Mouse (Mus musculus) stomach, embryonic 15.5 days (tissue): ENCODE results near the gene Dll4. TPM values are rescaled to one million over a fixed set of nuclear protein-coding genes. Genes with fewer than 3 reads are reported as not detected.

Source experiments
- ATAC-seq: fragments of 200-750 bp; cut with Nextera tagmentation; 2 replicates; pipeline ENCODE4 v1.8.0; 2017; ENCODE audit warnings: low read depth, moderate number of reproducible peaks, moderate TSS enrichment; ENCODE audit not compliant: insufficient read depth, low FRiP score
- H3K27ac ChIP-seq: fragments of 300-500 bp; sonication (generic); 2 replicates; pipeline ENCODE4 v1.5.1; 2015; ENCODE audit warnings: mild to moderate bottlenecking, inconsistent platforms
- H3K27me3 ChIP-seq: fragments of 300-500 bp; sonication (generic); replicated peaks from 2 replicates; pipeline ENCODE4 v1.6.1; 2015; ENCODE audit warnings: inconsistent platforms
- H3K36me3 ChIP-seq: fragments of 300-500 bp; sonication (generic); 2 replicates; pipeline ENCODE4 v1.6.1; 2015; ENCODE audit warnings: inconsistent platforms
- H3K4me1 ChIP-seq: fragments of 300-500 bp; sonication (generic); 2 replicates; pipeline ENCODE4 v1.6.1; 2015; ENCODE audit warnings: inconsistent platforms
- H3K4me2 ChIP-seq: fragments of 300-500 bp; sonication (generic); 2 replicates; pipeline ENCODE4 v1.6.1; 2015; ENCODE audit warnings: mild to moderate bottlenecking, inconsistent platforms
- H3K4me3 ChIP-seq: fragments of 300-500 bp; sonication (generic); replicated peaks from 2 replicates; pipeline ENCODE4 v1.5.1; 2015; ENCODE audit warnings: inconsistent platforms
- H3K9ac ChIP-seq: fragments of 300-500 bp; sonication (generic); 2 replicates; pipeline ENCODE4 v1.6.1; 2015; ENCODE audit warnings: inconsistent platforms
- H3K9me3 ChIP-seq: fragments of 300-500 bp; sonication (generic); 2 replicates; pipeline ENCODE4 v1.6.1; 2016; ENCODE audit warnings: inconsistent platforms
- WGBS: fragments of 180-500 bp; shearing (Covaris S2); methylation state at CpG from one replicate; pipeline ENCODE4 v1.1.7; 2015; 5-methylcytosine and 5-hydroxymethylcytosine counted together
- polyA plus RNA-seq: library from polyadenylated mRNA; unstranded; fragments of >200 nt; fragmentation: Nextera tagmentation; extraction: Ambion mirVana; gene quantifications from 2 replicates; pipeline ENCODE4 v1.2.1, GENCODE M21; 2015

The Dll4 gene
- polyA plus RNA-seq, 1 experiment from 2014 or later: 7.0 TPM

DNA sequence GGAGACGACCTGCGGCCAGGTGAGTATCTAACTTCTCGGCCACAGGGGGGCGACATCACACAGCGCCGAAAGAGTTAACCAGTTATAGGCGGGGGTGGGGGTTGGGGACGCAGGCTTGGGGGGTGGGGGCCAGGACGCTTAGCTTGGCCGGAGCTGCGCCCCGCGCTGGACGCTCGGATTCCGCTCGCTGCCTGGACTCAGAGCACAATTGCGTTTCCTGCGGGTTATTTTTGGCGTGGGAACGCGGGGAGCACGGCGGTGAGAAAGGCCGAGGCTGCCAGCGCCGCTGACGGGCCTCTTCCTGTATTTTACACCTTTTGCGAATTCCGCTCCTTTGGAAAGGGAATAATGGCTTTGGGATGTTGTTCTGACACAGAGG is 1.5 kb downstream of the Dll4 start:
- Histone ChIP-seq H3K9ac (peak overlapping the region; percentile 25; the same call in 1 of the 2 replicates), H3K36me3 (no peaks in the 10 kb centered on the region), H3K4me1 (peaks cover 48% of the 10 kb centered on the region), H3K27me3 (peaks cover 64% of the 10 kb centered on the region), H3K4me3 (peak overlapping the region; percentile 52), H3K27ac (no peak overlapping the region), H3K9me3 (no peaks in the 10 kb centered on the region), H3K4me2 (peak overlapping the region; percentile 96)
- no peak for ATAC-seq
- under 1% methylated on average over 30 of the region's 30 CpGs for WGBS

DNA sequence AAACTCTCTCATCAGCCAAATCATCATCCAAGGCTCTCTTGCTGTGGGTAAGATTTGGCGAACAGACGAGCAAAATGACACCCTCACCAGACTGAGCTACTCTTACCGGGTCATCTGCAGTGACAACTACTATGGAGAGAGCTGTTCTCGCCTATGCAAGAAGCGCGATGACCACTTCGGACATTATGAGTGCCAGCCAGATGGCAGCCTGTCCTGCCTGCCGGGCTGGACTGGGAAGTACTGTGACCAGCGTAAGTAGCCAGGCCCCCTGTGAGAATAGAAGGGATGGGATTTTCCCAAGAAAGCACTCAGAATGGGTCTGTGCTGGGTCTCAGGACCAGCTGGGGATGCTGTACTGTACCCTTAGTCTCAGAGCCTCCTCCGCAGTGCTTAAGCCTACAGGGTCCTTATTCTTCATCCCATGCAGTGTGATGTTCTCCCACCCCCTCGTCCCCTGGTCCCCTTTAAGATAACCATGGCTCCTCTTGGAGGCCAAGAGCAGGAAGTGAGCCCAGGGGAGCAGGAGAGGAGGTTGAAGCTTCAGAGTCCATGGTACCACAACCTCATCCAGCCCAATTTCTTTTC is 2.5 kb downstream of the Dll4 start:
- Histone ChIP-seq H3K4me2 (peak overlapping the region; percentile 96), H3K4me1 (peaks cover 38% of the 10 kb centered on the region), H3K27me3 (peaks cover 55% of the 10 kb centered on the region), H3K4me3 (peak overlapping the region; percentile 52), H3K36me3 (no peaks in the 10 kb centered on the region), H3K9me3 (no peaks in the 10 kb centered on the region), H3K27ac (peak overlapping the region; percentile 57; the same call in 1 of the 2 replicates), H3K9ac (no peak overlapping the region)
- ATAC-seq: no peak
- WGBS: 37% methylated on average over 11 of the region's 11 CpGs

GRCm38 (mm10) chr2:119328546-119328945 is 3.0 kb downstream of the Dll4 start:
- ATAC-seq: no peak
- Histone ChIP-seq H3K4me2 (peak overlapping the region; percentile 96), H3K27me3 (peaks cover 50% of the 10 kb centered on the region), H3K9me3 (no peaks in the 10 kb centered on the region), H3K9ac (no peak overlapping the region), H3K36me3 (no peaks in the 10 kb centered on the region), H3K27ac (peak overlapping the region; percentile 57), H3K4me1 (peaks cover 35% of the 10 kb centered on the region), H3K4me3 (peak overlapping the region; percentile 52; the same call in 1 of the 2 replicates)
- 33% methylated on average over 5 of the region's 5 CpGs for WGBS

- Histone ChIP-seq H3K9me3 (no peaks in the 10 kb centered on the region), H3K27ac (peak overlapping the region; percentile 74), H3K27me3 (peaks cover 44% of the 10 kb centered on the region), H3K4me2 (peak overlapping the region; percentile 96), H3K4me1 (peaks cover 29% of the 10 kb centered on the region), H3K36me3 (no peaks in the 10 kb centered on the region), H3K9ac (no peak overlapping the region), H3K4me3 (no peak overlapping the region)
- peak; percentile 70 for ATAC-seq
- 49% methylated on average over 3 of the region's 3 CpGs for WGBS
Observed at GRCm38 (mm10) chr2:119329123-119329817, 3.7 kb downstream of the Dll4 start.

- no peak overlapping the region for H3K9ac ChIP-seq
- ATAC-seq: no peak
- H3K4me1 ChIP-seq: peaks cover 15% of the 10 kb centered on the region
- H3K9me3 ChIP-seq: no peaks in the 10 kb centered on the region
- H3K27ac ChIP-seq: no peak overlapping the region
- no peak overlapping the region for H3K4me2 ChIP-seq
- WGBS: 89% methylated on average over 8 of the region's 8 CpGs
- no peak overlapping the region for H3K4me3 ChIP-seq
- peaks cover 31% of the 10 kb centered on the region for H3K27me3 ChIP-seq
- no peaks in the 10 kb centered on the region for H3K36me3 ChIP-seq
Observed at GRCm38 (mm10) chr2:119330795-119331194, 5.2 kb downstream of the Dll4 start.

- H3K9me3 ChIP-seq: no peaks in the 10 kb centered on the region
- no peak overlapping the region for H3K27ac ChIP-seq
- peaks cover 2% of the 10 kb centered on the region; the same call in 1 of the 2 replicates for H3K4me1 ChIP-seq
- H3K36me3 ChIP-seq: no peaks in the 10 kb centered on the region
- no peak overlapping the region for H3K9ac ChIP-seq
- WGBS: 73% methylated on average over 24 of the region's 24 CpGs
- H3K27me3 ChIP-seq: peaks cover 17% of the 10 kb centered on the region
- no peak overlapping the region for H3K4me3 ChIP-seq
- ATAC-seq: no peak
- H3K4me2 ChIP-seq: no peak overlapping the region
Observed at GRCm38 (mm10) chr2:119332177-119332661, 6.6 kb downstream of the Dll4 start.

DNA sequence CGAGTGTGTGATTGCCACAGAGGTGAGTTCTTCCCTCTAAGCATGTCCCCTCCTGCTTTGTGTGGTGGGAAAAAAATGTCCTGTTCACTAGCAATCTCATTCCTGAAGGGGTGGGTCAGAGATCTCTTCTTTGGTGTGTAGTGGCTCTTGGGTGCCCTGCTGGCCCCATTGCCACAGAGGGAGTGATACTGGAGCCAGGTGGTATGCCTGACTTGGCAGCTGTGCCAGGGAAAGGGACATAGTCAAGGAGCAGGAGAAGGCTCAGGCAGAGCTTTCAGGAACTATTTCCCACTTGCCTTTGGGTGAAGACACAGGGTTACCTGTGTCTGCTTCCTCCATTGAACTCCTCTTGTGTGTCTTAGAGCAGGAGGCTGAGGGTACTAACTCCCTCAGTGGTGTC is 8.6 kb downstream of the Dll4 start:
- Histone ChIP-seq H3K36me3 (no peaks in the 10 kb centered on the region), H3K4me2 (no peak overlapping the region), H3K27ac (no peak overlapping the region), H3K4me1 (peaks cover 9% of the 10 kb centered on the region), H3K9me3 (no peaks in the 10 kb centered on the region), H3K9ac (no peak overlapping the region), H3K27me3 (0 out of 2 replicates have a peak, but pooled peaks cover 4% of the 10 kb centered on the region), H3K4me3 (no peak overlapping the region)
- WGBS: 45% methylated on average over 1 of the region's 1 CpGs
- ATAC-seq: no peak

DNA sequence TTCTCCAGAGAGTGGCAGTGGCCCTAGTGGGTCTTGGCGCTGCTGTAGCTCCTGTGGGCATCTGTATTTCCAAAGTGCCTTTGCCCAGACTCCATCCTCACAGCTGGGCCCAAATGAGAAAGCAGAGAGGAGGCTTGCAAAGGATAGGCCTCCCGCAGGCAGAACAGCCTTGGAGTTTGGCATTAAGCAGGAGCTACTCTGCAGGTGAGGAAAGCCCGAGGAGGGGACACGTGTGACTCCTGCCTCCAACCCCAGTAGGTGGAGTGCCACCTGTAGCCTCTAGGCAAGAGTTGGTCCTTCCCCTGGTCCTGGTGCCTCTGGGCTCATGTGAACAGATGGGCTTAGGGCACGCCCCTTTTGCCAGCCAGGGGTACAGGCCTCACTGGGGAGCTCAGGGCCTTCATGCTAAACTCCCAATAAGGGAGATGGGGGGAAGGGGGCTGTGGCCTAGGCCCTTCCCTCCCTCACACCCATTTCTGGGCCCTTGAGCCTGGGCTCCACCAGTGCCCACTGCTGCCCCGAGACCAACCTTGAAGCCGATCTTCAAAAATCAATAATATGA is 9.5 kb downstream of the Dll4 start:
- H3K27ac ChIP-seq: no peak overlapping the region
- H3K9ac ChIP-seq: no peak overlapping the region
- H3K4me3 ChIP-seq: no peak overlapping the region
- no peak for ATAC-seq
- peaks cover 9% of the 10 kb centered on the region for H3K4me1 ChIP-seq
- no peak overlapping the region for H3K4me2 ChIP-seq
- H3K36me3 ChIP-seq: no peaks in the 10 kb centered on the region
- 0 out of 2 replicates have a peak, but pooled peaks cover 4% of the 10 kb centered on the region for H3K27me3 ChIP-seq
- no peaks in the 10 kb centered on the region for H3K9me3 ChIP-seq
- WGBS: 80% methylated on average over 7 of the region's 7 CpGs

- Histone ChIP-seq H3K27me3 (0 out of 2 replicates have a peak, but pooled peaks cover 3% of the 10 kb centered on the region), H3K36me3 (no peaks in the 10 kb centered on the region), H3K4me1 (peaks cover 9% of the 10 kb centered on the region), H3K9ac (no peak overlapping the region), H3K4me2 (no peak overlapping the region), H3K4me3 (no peak overlapping the region), H3K27ac (no peak overlapping the region), H3K9me3 (no peaks in the 10 kb centered on the region)
- WGBS: 79% methylated on average over 1 of the region's 1 CpGs
- ATAC-seq: no peak
Observed at GRCm38 (mm10) chr2:119335535-119335934, 10.0 kb downstream of the Dll4 start.

DNA sequence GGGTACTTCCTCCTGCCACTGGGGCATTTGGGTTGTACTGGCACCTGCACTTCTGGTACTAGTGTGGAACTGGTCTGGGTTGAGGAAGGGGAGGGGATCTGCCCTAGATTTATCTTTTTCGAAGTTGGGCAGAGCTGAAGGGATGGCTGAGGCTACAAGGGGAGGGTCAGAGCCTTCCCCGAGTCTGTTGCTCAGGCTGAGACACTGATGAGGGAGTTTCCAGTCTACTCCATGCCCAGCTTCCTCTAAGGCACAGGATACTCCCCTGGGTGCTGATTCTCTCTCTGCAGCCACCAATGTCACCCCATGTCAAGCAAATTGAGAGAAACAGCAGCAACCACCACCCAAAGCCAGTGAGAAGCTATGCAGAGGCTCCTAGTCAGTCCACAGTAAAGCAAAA is 10.4 kb downstream of the Dll4 start:
- ATAC-seq: no peak
- H3K36me3 ChIP-seq: no peaks in the 10 kb centered on the region
- 78% methylated on average over 2 of the region's 2 CpGs for WGBS
- H3K27ac ChIP-seq: peak overlapping the region; percentile 10; the same call in 1 of the 2 replicates
- H3K9ac ChIP-seq: no peak overlapping the region
- H3K9me3 ChIP-seq: no peaks in the 10 kb centered on the region
- H3K4me1 ChIP-seq: peaks cover 9% of the 10 kb centered on the region
- H3K4me3 ChIP-seq: no peak overlapping the region
- no peaks in the 10 kb centered on the region for H3K27me3 ChIP-seq
- H3K4me2 ChIP-seq: no peak overlapping the region

DNA sequence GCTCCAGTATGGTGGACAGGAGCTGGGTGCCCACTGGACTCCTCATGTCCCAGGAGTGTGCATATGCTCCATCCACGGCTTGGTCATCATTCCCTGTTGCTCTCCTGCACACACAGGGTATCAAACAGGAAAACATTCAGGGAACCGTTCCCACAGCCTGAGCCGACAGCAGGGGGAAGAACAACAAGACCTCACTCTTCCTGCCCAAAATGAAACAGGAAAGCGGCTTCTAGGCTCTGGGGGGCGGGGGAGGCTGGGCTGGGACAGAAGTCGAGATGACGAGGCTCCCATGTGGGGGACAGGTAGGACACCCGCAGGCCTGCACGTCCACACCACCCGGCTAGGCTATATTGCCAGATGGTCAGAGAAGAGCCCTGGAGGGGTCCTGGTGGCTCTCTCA is 10.9 kb downstream of the Dll4 start:
- no peak overlapping the region for H3K4me3 ChIP-seq
- H3K27ac ChIP-seq: peak overlapping the region; percentile 10; the same call in 1 of the 2 replicates
- H3K9ac ChIP-seq: no peak overlapping the region
- no peak for ATAC-seq
- 66% methylated on average over 10 of the region's 10 CpGs for WGBS
- no peaks in the 10 kb centered on the region for H3K9me3 ChIP-seq
- H3K4me2 ChIP-seq: no peak overlapping the region
- no peaks in the 10 kb centered on the region for H3K27me3 ChIP-seq
- no peaks in the 10 kb centered on the region for H3K36me3 ChIP-seq
- peaks cover 9% of the 10 kb centered on the region for H3K4me1 ChIP-seq
